20 mouse cellular contexts compared by ENCODE assay signal in the genomic region with DNA sequence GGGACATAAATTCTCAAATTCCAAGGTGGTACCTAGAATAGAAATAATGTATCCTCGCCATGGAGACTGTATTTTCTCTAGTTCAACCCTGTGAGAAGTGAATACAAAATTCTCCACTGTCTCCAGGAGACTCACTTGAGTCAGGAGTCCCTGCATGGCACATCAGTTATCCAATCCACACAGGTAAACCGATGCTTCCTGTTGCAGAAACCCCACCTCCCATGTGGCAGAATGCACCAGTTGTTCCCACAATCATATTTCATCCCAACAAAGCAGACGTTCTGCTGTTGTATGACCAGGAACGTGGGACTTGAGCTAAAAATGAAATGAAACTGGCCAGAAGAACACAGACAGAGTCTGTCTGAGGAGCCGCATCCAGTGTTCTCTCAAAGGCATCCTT. TPM values are rescaled to one million over a fixed set of nuclear protein-coding genes. Genes with fewer than 3 reads are reported as not detected.
"Had no signal": no experiment of that assay in that cellular context is flagged by ENCODE, and none has a peak within 500 bp of the region (broad histone marks: within the 10 kb centered on the region; RNA-seq: fewer than 3 reads in every experiment).

No protein-coding gene starts in this region.

- H3K4me3 ChIP-seq: intestine, embryonic 15.5 days; kidney, embryonic 15.5 days; limb, embryonic 10.5 days; liver, embryonic 15.5 days; midbrain, embryonic 15.5 days; neural tube, embryonic 12.5 days had no signal

- H3K4me2 ChIP-seq: intestine, embryonic 15.5 days; kidney, embryonic 15.5 days; liver, embryonic 11.5 days; liver, embryonic 15.5 days; midbrain, embryonic 11.5 days; midbrain, embryonic 15.5 days; neural tube, embryonic 12.5 days had no signal

- H3K9me3 ChIP-seq: intestine, embryonic 15.5 days; kidney, embryonic 15.5 days; limb, embryonic 10.5 days; liver, embryonic 15.5 days; midbrain, embryonic 15.5 days; neural tube, embryonic 12.5 days had no signal

- H3K27ac ChIP-seq: intestine, embryonic 15.5 days; kidney, embryonic 15.5 days; limb, embryonic 10.5 days; liver, embryonic 15.5 days; midbrain, embryonic 15.5 days; neural tube, embryonic 12.5 days had no signal

- ATAC-seq: intestine, embryonic 15.5 days; lung, postnatal 0 days; midbrain, embryonic 15.5 days had no signal

- H3K9ac ChIP-seq: intestine, embryonic 15.5 days; kidney, embryonic 15.5 days; liver, embryonic 15.5 days; midbrain, embryonic 15.5 days; neural tube, embryonic 12.5 days had no signal

- DNase-seq: kidney, adult 18-20 months; kidney, postnatal 14 days; layer of hippocampus, postnatal 36 days; lung, adult 2 months; lung, postnatal 36 days; spleen, adult 18-20 months; thymus, adult 18-20 months; thymus, postnatal 14 days had no signal

- H3K36me3 ChIP-seq: intestine, embryonic 15.5 days; kidney, embryonic 15.5 days; limb, embryonic 10.5 days; liver, embryonic 15.5 days; midbrain, embryonic 15.5 days; neural tube, embryonic 12.5 days had no signal

RNA-seq across cellular contexts. Expression of a gene that starts 5.3 kb away (rescaled TPM):
- total RNA-seq: megakaryocyte progenitor cell, adult 5-6 weeks; monocyte, adult 5-6 weeks; neutrophil, adult 5-6 weeks had no signal
- polyA plus RNA-seq: limb, embryonic 10.5 days; liver, embryonic 11.5 days; liver, embryonic 15.5 days; lung, postnatal 0 days had no signal
